Comparison of ENCODE assay signal across 11 mouse cellular contexts in the genomic region with DNA sequence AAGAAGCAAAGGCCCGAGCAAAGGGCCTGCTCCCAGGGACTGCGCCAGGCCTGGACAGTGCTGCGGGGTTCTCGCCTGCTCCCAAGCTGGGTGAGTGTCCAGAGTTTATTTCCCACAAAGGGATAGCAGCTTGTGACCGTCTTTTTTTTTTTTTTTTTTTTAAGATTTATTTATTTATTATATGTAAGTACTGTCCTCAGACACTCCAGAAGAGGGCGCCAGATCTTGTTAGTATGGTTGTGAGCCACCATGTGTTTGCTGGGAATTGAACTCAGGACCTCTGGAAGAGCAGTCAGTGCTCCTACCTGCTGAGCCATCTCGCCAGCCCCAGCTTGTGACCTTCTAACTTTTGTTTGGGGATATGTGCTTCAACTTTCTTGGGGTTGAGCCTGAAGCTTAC. TPM values are rescaled to one million over a fixed set of nuclear protein-coding genes. Genes with fewer than 3 reads are reported as not detected.
DNase-seq lines count a peak whose midpoint lies in the region; ATAC-seq and TF ChIP-seq lines count a peak whose summit lies in the region.
"Had no signal": no experiment of that assay in that cellular context is flagged by ENCODE, and none has a peak within 500 bp of the region (broad histone marks: within the 10 kb centered on the region; RNA-seq: fewer than 3 reads in every experiment).

No protein-coding gene starts in this region.

- no peaks in the 10 kb centered on the region for H3K27me3 ChIP-seq in hindbrain, postnatal 0 days (ENCODE audit: insufficient read depth, low read length)
- H3K27me3 ChIP-seq in hindbrain, embryonic 13.5 days = no peaks in the 10 kb centered on the region
- H3K27me3 ChIP-seq in stomach, postnatal 0 days (ENCODE audit: control insufficient read depth, insufficient read depth, low read length) = no peaks in the 10 kb centered on the region
- H3K27me3 ChIP-seq: hindbrain, embryonic 15.5 days; limb, embryonic 12.5 days had no signal

- ATAC-seq in hindbrain, postnatal 0 days = no peak
- no peak for ATAC-seq in hindbrain, embryonic 13.5 days (ENCODE audit: low FRiP score)
- 0 out of 2 replicates have a peak, but pooled peaks have one; percentile 29 for ATAC-seq in common myeloid progenitor, adult 5-6 weeks (replicated peaks; ENCODE audit: low read depth, poor library complexity, severe bottlenecking)
- no peak for ATAC-seq in stomach, postnatal 0 days (ENCODE audit: low FRiP score, low TSS enrichment)

- H3K27ac ChIP-seq in hindbrain, postnatal 0 days = no peak overlapping the region
- no peak overlapping the region for H3K27ac ChIP-seq in hindbrain, embryonic 13.5 days
- no peak overlapping the region for H3K27ac ChIP-seq in stomach, postnatal 0 days (replicated peaks)
- H3K27ac ChIP-seq: hindbrain, embryonic 15.5 days; limb, embryonic 12.5 days had no signal

- 75% methylated on average over 7 of the region's 7 CpGs for WGBS in hindbrain, postnatal 0 days
- WGBS in hindbrain, embryonic 13.5 days = 80% methylated on average over 7 of the region's 7 CpGs
- 73% methylated on average over 7 of the region's 7 CpGs for WGBS in stomach, postnatal 0 days

- no peak overlapping the region for H3K4me2 ChIP-seq in hindbrain, postnatal 0 days (ENCODE audit: low read depth, low read length)
- no peak overlapping the region for H3K4me2 ChIP-seq in hindbrain, embryonic 13.5 days
- no peak overlapping the region for H3K4me2 ChIP-seq in stomach, postnatal 0 days (replicated peaks; ENCODE audit: low read depth)
- H3K4me2 ChIP-seq: hindbrain, embryonic 15.5 days; limb, embryonic 12.5 days had no signal

- no peak overlapping the region for H3K4me3 ChIP-seq in hindbrain, postnatal 0 days (ENCODE audit: low read length)
- H3K4me3 ChIP-seq in hindbrain, embryonic 13.5 days = no peak overlapping the region
- no peak overlapping the region for H3K4me3 ChIP-seq in stomach, postnatal 0 days (ENCODE audit: low read depth, low read length)
- H3K4me3 ChIP-seq: hindbrain, embryonic 15.5 days; limb, embryonic 12.5 days had no signal

- no peak overlapping the region for H3K9ac ChIP-seq in hindbrain, postnatal 0 days (replicated peaks; ENCODE audit: low read length)
- no peak overlapping the region for H3K9ac ChIP-seq in hindbrain, embryonic 13.5 days
- H3K9ac ChIP-seq in stomach, postnatal 0 days (ENCODE audit: low read length) = no peak overlapping the region
- H3K9ac ChIP-seq: hindbrain, embryonic 15.5 days; limb, embryonic 12.5 days had no signal

- peak; percentile 34 for DNase-seq in hindbrain, postnatal 0 days (ENCODE audit: low spot score)
- DNase-seq in thymus, postnatal 14 days = peak; percentile 43
- no peak for DNase-seq in thymus, adult 18-20 months
- DNase-seq in stomach, postnatal 0 days (ENCODE audit: low spot score) = no peak
- no peak for DNase-seq in left cerebral cortex, postnatal 25 days (ENCODE audit: low spot score in 2 of 2)
- DNase-seq in left cerebral cortex, adult 9 months (ENCODE audit: low spot score in 2 of 2) = no peak
- DNase-seq: right cerebral cortex, postnatal 4 days had no signal

- TF ChIP-seq EP300 in stomach, postnatal 0 days (optimal IDR thresholded peaks at IDR 0.05) = no peak

- H3K9me3 ChIP-seq in hindbrain, postnatal 0 days (ENCODE audit: low read length) = no peaks in the 10 kb centered on the region
- H3K9me3 ChIP-seq in hindbrain, embryonic 13.5 days = no peaks in the 10 kb centered on the region
- no peaks in the 10 kb centered on the region for H3K9me3 ChIP-seq in stomach, postnatal 0 days (ENCODE audit: control insufficient read depth, low read length)
- H3K9me3 ChIP-seq: hindbrain, embryonic 15.5 days; limb, embryonic 12.5 days had no signal

- H3K4me1 ChIP-seq in hindbrain, postnatal 0 days (ENCODE audit: insufficient read depth, low read length) = no peaks in the 10 kb centered on the region
- H3K4me1 ChIP-seq in hindbrain, embryonic 13.5 days (replicated peaks) = no peaks in the 10 kb centered on the region
- H3K4me1 ChIP-seq in stomach, postnatal 0 days (replicated peaks; ENCODE audit: control insufficient read depth, insufficient read depth) = no peaks in the 10 kb centered on the region
- H3K4me1 ChIP-seq: hindbrain, embryonic 15.5 days; limb, embryonic 12.5 days had no signal

- TF ChIP-seq CTCF in hindbrain, postnatal 0 days (IDR thresholded peaks at IDR 0.05; ENCODE audit: low read depth) = peak; percentile 43
- TF ChIP-seq CTCF in stomach, postnatal 0 days (IDR thresholded peaks at IDR 0.05; ENCODE audit: low read depth) = peak; percentile 64

- intact Hi-C loops in left cerebral cortex, postnatal 25 days (cut with DNase I) = no loop called here

- H3K36me3 ChIP-seq in hindbrain, postnatal 0 days (ENCODE audit: insufficient read depth, low read length) = peaks cover 75% of the 10 kb centered on the region
- H3K36me3 ChIP-seq in hindbrain, embryonic 13.5 days = peaks cover 95% of the 10 kb centered on the region
- H3K36me3 ChIP-seq in stomach, postnatal 0 days (ENCODE audit: control insufficient read depth, insufficient read depth, low read length) = peaks cover 45% of the 10 kb centered on the region

RNA-seq across cellular contexts. Expression of a gene that starts 8.7 kb away (rescaled TPM):
- 57.6 and 80.2 TPM in 2 replicates for total RNA-seq in hindbrain, postnatal 0 days (2014; rRNA removed)
- polyA plus RNA-seq in hindbrain, postnatal 0 days (2015; fragmentation: Nextera tagmentation; extraction: Ambion mirVana) = 82.6 and 90.6 TPM in 2 replicates
- 171 and 173 TPM in 2 replicates for polyA plus RNA-seq in hindbrain, embryonic 13.5 days (2015; fragmentation: Nextera tagmentation; extraction: Ambion mirVana)
- 83.7 and 89.3 TPM in 2 replicates for total RNA-seq in common myeloid progenitor, adult 5-6 weeks (2017)
- polyA plus RNA-seq in stomach, postnatal 0 days (2015; fragmentation: Nextera tagmentation; extraction: Ambion mirVana) = 72.2 and 83.2 TPM in 2 replicates
- 10 to 100 TPM; 65.7 to 78.1 TPM for total RNA-seq in left cerebral cortex, postnatal 25 days (2021)

RNA-seq across cellular contexts. Expression of a gene that starts 10.0 kb away (rescaled TPM):
- total RNA-seq in hindbrain, postnatal 0 days (2014; rRNA removed) = 110 and 143 TPM in 2 replicates
- polyA plus RNA-seq in hindbrain, postnatal 0 days (2015; fragmentation: Nextera tagmentation; extraction: Ambion mirVana) = 162 and 175 TPM in 2 replicates
- polyA plus RNA-seq in hindbrain, embryonic 13.5 days (2015; fragmentation: Nextera tagmentation; extraction: Ambion mirVana) = 142 and 148 TPM in 2 replicates
- total RNA-seq in common myeloid progenitor, adult 5-6 weeks (2017) = 89.9 and 123 TPM in 2 replicates
- 129 and 133 TPM in 2 replicates for polyA plus RNA-seq in stomach, postnatal 0 days (2015; fragmentation: Nextera tagmentation; extraction: Ambion mirVana)
- 100 to 1,000 TPM in 1 of 2 experiments, 10 to 100 TPM in 1; 99.6 to 104 TPM for total RNA-seq in left cerebral cortex, postnatal 25 days (2021)

RNA-seq across cellular contexts. Expression of a gene that starts 18.3 kb away (rescaled TPM):
- 75.4 and 87.5 TPM in 2 replicates for total RNA-seq in hindbrain, postnatal 0 days (2014; rRNA removed)
- 303 and 310 TPM in 2 replicates for polyA plus RNA-seq in hindbrain, postnatal 0 days (2015; fragmentation: Nextera tagmentation; extraction: Ambion mirVana)
- 253 and 261 TPM in 2 replicates for polyA plus RNA-seq in hindbrain, embryonic 13.5 days (2015; fragmentation: Nextera tagmentation; extraction: Ambion mirVana)
- 55.4 and 70.3 TPM in 2 replicates for total RNA-seq in common myeloid progenitor, adult 5-6 weeks (2017)
- polyA plus RNA-seq in stomach, postnatal 0 days (2015; fragmentation: Nextera tagmentation; extraction: Ambion mirVana) = 230 and 240 TPM in 2 replicates
- 10 to 100 TPM; 93.9 to 97.9 TPM for total RNA-seq in left cerebral cortex, postnatal 25 days (2021)

RNA-seq across cellular contexts. Expression of a gene that starts 18.5 kb away (rescaled TPM):
- total RNA-seq in hindbrain, postnatal 0 days (2014; rRNA removed) = 45.8 and 58.9 TPM in 2 replicates
- 39.4 and 41.6 TPM in 2 replicates for polyA plus RNA-seq in hindbrain, postnatal 0 days (2015; fragmentation: Nextera tagmentation; extraction: Ambion mirVana)
- polyA plus RNA-seq in hindbrain, embryonic 13.5 days (2015; fragmentation: Nextera tagmentation; extraction: Ambion mirVana) = 30.8 and 34.4 TPM in 2 replicates
- total RNA-seq in common myeloid progenitor, adult 5-6 weeks (2017) = not detected in 2 replicates
- polyA plus RNA-seq in stomach, postnatal 0 days (2015; fragmentation: Nextera tagmentation; extraction: Ambion mirVana) = 79.4 and 88.4 TPM in 2 replicates
- 1 to 10 TPM; 7.0 to 8.4 TPM for total RNA-seq in left cerebral cortex, postnatal 25 days (2021)

RNA-seq across cellular contexts. Expression of a gene that starts 26.2 kb away (rescaled TPM):
- total RNA-seq in hindbrain, postnatal 0 days (2014; rRNA removed) = 141 and 166 TPM in 2 replicates
- 16.0 and 16.4 TPM in 2 replicates for polyA plus RNA-seq in hindbrain, postnatal 0 days (2015; fragmentation: Nextera tagmentation; extraction: Ambion mirVana)
- polyA plus RNA-seq in hindbrain, embryonic 13.5 days (2015; fragmentation: Nextera tagmentation; extraction: Ambion mirVana) = 7.8 and 8.5 TPM in 2 replicates
- 9.2 and 11.4 TPM in 2 replicates for total RNA-seq in common myeloid progenitor, adult 5-6 weeks (2017)
- polyA plus RNA-seq in stomach, postnatal 0 days (2015; fragmentation: Nextera tagmentation; extraction: Ambion mirVana) = 8.1 and 10.4 TPM in 2 replicates
- 10 to 100 TPM; 87.9 to 88.0 TPM for total RNA-seq in left cerebral cortex, postnatal 25 days (2021)

Comparison
In these comparisons a context has a peak if more than half of its experiments do, and no peak if none do; other contexts are left out.
1. DNase-seq: peak in hindbrain, postnatal 0 days (single experiment) and thymus, postnatal 14 days (single experiment); none in thymus, adult 18-20 months (0 of 2), stomach, postnatal 0 days (single experiment), left cerebral cortex, postnatal 25 days (0 of 2) and left cerebral cortex, adult 9 months (0 of 2).